Mouse (Mus musculus) limb, embryonic 14.5 days (tissue): ENCODE measurements at regions not wholly inside any gene's neighbourhood (a gene's known extent, or its start where the extent isn't known, plus 50 kb on each side); places are given as distances from the start of the nearest gene placed in this dataset.

Source experiments
- ATAC-seq: fragments of 200-750 bp; cut with Nextera tagmentation; 2 replicates; pipeline ENCODE4 v1.8.0; 2017; ENCODE audit warnings: low read depth, moderate number of reproducible peaks, moderate TSS enrichment; ENCODE audit not compliant: low FRiP score
- DNase-seq: peaks from one replicate; pipeline ENCODE4 v3.0.0-alpha.2; 2015; ENCODE audit warnings: low spot score
- H3K27ac ChIP-seq: fragments of 300-500 bp; sonication (generic); replicated peaks from 2 replicates; pipeline ENCODE4 v1.5.1; 2014; ENCODE audit warnings: low read depth, mild to moderate bottlenecking, low read length, moderate library complexity, mixed read lengths
- H3K27me3 ChIP-seq: fragments of 300-500 bp; sonication (generic); 2 replicates; pipeline ENCODE4 v1.6.1; 2014; ENCODE audit warnings: low read length, mixed read lengths; ENCODE audit not compliant: control insufficient read depth, insufficient read depth
- H3K36me3 ChIP-seq: fragments of 300-500 bp; sonication (generic); 2 replicates; pipeline ENCODE4 v1.6.1; 2014; ENCODE audit warnings: mild to moderate bottlenecking, low read length, moderate library complexity, mixed read lengths; ENCODE audit not compliant: control insufficient read depth, insufficient read depth
- H3K4me1 ChIP-seq: fragments of 300-500 bp; sonication (generic); 2 replicates; pipeline ENCODE4 v1.6.1; 2014; ENCODE audit warnings: antibody characterized with exemption, low read length, mixed read lengths; ENCODE audit not compliant: control insufficient read depth, insufficient read depth
- H3K4me2 ChIP-seq: fragments of 300-500 bp; sonication (generic); replicated peaks from 2 replicates; pipeline ENCODE4 v1.6.1; 2014; ENCODE audit warnings: low read depth, mild to moderate bottlenecking, low read length, moderate library complexity; ENCODE audit not compliant: severe bottlenecking
- H3K4me3 ChIP-seq: fragments of 300-500 bp; sonication (generic); replicated peaks from 2 replicates; pipeline ENCODE4 v1.5.1; 2014; ENCODE audit warnings: low read length
- H3K9ac ChIP-seq: fragments of 300-500 bp; sonication (generic); 2 replicates; pipeline ENCODE4 v1.6.1; 2014; ENCODE audit warnings: mild to moderate bottlenecking, low read depth, low read length, moderate library complexity; ENCODE audit not compliant: severe bottlenecking
- H3K9me3 ChIP-seq: fragments of 300-500 bp; sonication (generic); 2 replicates; pipeline ENCODE4 v1.6.1; 2016; ENCODE audit warnings: low read length; ENCODE audit not compliant: control insufficient read depth
- POLR2A ChIP-seq: fragments of 200-500 bp; IDR thresholded peaks from 2 replicates; pipeline ENCODE4 v1.8.0; 2012; ENCODE audit warnings: inconsistent platforms, mild to moderate bottlenecking, moderate library complexity, borderline replicate concordance; ENCODE audit not compliant: insufficient read depth, insufficient read length; ENCODE audit errors: extremely low read depth
- WGBS: fragments of 180-500 bp; shearing (Covaris S2); extraction: QIAGEN DNeasy Blood & Tissue Kit; methylation state at CpG from one replicate; pipeline ENCODE4 v1.1.7; 2014; 5-methylcytosine and 5-hydroxymethylcytosine counted together

DNA sequence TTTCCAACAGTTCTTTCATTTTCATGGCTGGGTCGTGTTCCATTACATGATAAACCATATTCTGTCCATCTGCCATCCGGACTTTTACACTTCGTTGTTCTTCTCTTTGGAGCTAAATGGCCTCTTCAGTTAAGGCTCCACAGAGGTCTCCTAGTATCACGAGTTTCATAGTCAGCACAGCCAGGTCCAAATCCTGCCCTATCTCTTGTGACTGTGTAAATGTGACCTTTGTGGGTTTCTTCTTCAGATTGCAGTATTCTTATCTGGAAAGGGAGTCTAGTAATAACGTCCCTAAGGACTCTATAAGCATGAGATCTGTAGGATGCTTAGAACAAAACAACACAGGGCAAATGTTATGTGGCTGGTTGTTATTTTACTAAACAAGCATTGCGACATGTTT is 57.1 kb upstream of the Bbx start:
- no peaks in the 10 kb centered on the region for H3K27me3 ChIP-seq
- ATAC-seq = no peak
- WGBS = 93% methylated on average over 6 of the region's 6 CpGs
- no peak overlapping the region for H3K27ac ChIP-seq
- no peak overlapping the region for H3K4me2 ChIP-seq
- H3K9ac ChIP-seq = no peak overlapping the region
- DNase-seq = no peak
- no peak overlapping the region for H3K4me3 ChIP-seq
- no peaks in the 10 kb centered on the region for H3K9me3 ChIP-seq
- H3K36me3 ChIP-seq = no peaks in the 10 kb centered on the region
- TF ChIP-seq POLR2A = no peak
- no peaks in the 10 kb centered on the region for H3K4me1 ChIP-seq

DNA sequence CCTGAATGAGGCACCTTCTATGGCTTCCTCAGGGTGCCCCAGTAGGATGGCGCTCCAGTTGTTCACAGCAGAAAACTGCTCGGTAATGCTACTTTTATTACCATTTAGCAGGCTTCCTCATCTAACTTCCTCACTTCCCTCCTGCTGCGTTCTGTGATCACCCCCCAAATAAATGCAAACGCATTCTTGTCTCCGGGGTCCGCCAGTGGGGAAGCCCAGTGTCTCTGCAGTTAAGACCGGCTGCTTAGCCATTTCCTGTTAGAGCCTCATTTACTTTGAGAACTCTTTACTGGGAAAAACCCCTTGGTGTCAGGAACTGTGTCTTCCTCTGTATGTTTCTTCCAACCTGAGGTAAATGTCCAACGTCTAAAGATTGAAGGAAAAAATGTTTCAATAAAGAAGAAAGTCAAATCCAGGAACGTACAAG is 50.2 kb upstream of the Bbx start:
- Histone ChIP-seq H3K27ac (no peak overlapping the region), H3K4me3 (no peak overlapping the region), H3K4me1 (peaks cover 3% of the 10 kb centered on the region; the same call in 1 of the 2 replicates), H3K9ac (no peak overlapping the region), H3K4me2 (no peak overlapping the region), H3K36me3 (no peaks in the 10 kb centered on the region), H3K27me3 (no peaks in the 10 kb centered on the region), H3K9me3 (no peaks in the 10 kb centered on the region)
- WGBS = 25% methylated on average over 9 of the region's 9 CpGs
- DNase-seq (no peak), ATAC-seq (no peak)
- TF ChIP-seq POLR2A = no peak
